Mouse (Mus musculus): ENCODE measurements at regions not wholly inside any gene's neighbourhood (a gene's known extent, or its start where the extent isn't known, plus 50 kb on each side); places are given as distances from the start of the nearest gene placed in this dataset.

DNA sequence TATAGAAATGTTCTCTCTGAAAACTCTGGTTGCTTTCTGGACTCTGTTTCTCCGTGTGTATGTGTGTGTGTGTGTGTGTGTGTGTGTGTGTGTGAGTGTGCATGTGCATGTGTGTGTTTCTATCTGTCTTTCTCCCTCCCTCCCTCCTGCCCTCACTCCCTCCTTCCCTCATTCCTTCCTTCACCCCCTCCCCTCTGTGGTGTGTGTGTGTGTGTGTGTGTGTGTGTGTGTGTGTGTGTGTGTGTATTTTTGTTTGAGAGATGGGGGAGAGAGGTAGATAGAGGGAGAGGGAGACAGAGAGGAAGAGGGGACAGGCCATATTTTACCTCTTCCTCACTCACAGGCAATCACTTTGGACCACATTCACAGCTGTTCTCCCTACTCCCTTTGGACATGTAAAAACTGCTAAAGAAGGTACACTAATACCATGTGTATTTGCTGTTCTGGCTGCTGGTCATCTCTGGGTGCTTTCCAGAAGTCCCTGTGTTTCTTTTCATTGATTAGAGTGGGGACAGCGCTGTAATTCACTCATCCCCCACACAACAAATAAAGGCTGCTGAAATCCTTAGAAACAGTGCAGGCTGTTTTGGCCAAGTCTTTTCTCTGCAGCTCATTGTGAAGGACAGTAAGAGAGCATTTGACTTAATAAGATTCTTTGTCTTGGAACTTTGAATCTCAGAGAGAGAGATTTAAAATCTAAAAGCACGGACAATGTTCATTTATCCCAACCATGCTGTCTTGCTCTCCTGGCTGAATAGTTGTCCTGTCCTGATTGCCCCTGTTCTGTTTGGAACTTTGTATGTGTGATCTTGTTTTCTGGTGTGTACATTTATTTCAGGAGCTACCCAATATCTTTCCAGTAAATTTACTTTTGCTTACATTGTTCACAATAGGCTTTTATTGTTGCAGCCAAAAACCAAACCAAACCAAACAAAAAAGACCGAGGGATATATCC is 370.9 kb downstream of the Ppargc1a start:
- no peak for TF ChIP-seq GATA4 (IDR thresholded peaks at IDR 0.05; ENCODE audit: insufficient replicate concordance, low read length)

DNA sequence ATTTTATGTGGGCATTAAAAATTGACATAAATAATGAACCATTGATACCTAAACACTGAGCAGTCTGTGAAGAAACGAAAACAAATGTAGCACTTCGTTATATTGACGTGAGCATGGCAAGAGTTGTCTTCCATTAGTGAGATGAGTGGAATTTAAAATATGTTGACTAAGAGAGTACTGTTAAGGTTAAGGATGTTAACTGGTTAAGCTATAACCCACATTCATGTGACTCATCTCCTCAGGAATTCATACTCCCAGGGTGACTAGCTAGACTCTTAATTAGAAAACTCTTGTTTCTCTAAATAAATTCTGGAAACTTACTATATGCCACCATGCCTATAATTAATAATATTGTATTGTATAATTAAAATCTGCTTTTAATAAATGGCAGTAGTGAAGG is 376.9 kb downstream of the Ppargc1a start:
- no peak for TF ChIP-seq GATA4 (IDR thresholded peaks at IDR 0.05; ENCODE audit: insufficient replicate concordance, low read length)

DNA sequence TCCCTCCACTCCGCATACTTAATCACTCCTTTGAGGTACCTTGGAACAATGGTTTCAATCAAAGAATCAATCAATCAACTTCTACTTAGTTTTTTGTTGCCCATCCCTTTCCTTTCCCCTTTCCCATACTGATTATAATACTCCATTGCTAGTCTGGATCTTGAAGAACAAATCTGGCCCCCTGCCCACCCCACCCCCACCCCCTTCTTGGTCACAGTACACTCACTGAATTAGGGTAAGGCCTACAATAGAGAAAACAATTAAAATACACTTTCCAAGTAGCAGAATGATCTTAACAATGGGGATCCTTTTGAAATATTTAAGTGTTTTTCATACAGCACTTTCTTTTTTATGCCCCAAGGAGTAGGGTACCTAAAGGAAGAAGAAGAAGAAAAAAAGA is 397.7 kb downstream of the Ppargc1a start:
- TF ChIP-seq GATA4 (IDR thresholded peaks at IDR 0.05; ENCODE audit: insufficient replicate concordance, low read length), result no peak

DNA sequence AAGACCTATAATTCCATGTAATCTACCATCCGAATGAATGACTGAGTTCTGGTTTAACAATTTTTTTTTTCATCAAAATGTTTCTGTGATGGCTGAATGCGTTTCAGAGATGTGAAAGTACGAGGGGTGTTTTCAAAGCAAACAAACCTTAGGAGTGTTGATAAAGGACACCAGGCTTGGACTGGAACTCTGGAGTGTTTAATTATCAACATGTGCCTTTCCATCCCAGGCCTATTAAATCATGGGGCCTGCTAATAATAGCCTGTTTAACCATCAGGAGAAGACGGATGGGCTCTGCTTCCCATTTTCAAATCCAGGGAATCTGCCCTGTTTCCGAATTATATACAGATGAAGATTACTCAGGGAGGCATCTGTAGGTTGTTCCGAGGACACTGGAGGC is 399.3 kb downstream of the Ppargc1a start:
- no peak for TF ChIP-seq GATA4 (IDR thresholded peaks at IDR 0.05; ENCODE audit: insufficient replicate concordance, low read length)

DNA sequence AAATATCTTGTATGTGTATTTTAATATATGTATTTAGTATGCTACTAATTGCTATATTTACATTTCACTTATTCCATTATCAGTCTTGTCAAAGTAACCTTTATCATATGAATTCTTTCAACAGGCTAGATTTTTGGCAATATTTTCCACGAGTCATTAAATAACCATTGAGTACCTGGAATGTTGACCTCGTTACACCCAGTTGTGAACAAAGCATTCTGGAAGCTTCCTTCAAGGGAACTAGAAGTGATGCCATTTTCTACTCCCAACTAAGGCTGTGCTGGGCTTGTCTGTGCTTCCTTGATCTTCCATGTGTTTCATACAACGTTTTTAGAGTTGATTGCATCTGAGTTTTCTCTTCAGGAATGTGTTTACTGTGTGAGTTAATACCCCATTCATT is 410.6 kb downstream of the Ppargc1a start:
- TF ChIP-seq GATA4 (IDR thresholded peaks at IDR 0.05; ENCODE audit: insufficient replicate concordance, low read length), result no peak

DNA sequence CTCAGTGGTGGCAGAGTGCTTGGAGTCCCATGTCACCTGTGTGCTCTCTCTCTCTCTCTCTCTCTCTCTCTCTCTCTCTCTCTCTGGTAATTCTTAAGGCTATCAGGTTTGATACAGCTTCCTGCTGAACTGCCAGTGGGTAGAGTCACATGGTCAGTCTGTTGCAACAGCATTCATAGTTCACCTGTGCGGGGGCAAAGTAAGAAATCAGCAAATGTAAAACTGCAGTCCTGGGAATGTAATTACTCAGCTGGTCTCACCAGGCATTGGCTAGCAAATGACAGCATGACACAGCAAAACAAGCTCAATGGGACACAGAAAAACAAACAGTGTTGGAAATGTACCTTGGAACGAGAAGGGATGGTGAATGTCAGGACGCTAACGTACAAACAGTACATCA is 422.7 kb downstream of the Ppargc1a start:
- TF ChIP-seq GATA4 (IDR thresholded peaks at IDR 0.05; ENCODE audit: insufficient replicate concordance, low read length), result no peak

DNA sequence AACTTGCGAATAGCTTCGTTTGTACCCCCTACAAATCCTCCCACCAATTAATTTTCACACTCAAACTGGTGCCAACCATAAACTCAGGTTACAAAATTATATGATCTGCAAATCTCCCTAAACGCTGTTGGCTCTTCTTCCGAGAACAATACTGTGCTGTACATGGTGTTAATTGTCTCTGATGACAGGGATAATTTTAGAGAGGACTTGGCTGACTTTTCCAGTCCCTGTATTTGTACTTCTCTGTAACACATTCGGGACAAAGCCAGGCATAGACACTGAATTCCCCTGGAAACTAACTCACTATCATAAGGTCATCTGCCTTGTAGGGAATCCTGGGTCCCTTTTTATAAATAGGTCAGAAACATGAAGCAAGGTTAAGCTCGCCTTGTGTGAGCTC is 442.4 kb downstream of the Ppargc1a start:
- TF ChIP-seq GATA4 (IDR thresholded peaks at IDR 0.05; ENCODE audit: insufficient replicate concordance, low read length), result no peak

DNA sequence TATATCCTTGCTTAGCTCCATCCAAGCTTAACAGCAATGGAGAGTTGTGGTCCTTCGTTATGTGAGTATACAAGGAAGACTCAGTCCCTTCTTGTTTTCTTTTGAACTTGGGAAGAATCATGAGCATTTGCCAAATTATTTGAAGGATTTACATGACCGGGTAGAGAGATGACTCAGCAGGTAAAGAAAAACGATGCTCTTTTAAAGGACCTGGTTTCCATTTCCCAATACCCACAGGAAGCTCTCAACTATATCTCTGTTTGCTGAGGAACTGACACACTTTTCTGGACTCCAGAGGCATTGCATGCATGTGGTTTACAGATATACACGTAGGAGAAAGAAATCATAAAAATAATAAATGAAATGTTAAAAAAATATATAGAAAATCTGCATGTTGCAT is 457.5 kb downstream of the Ppargc1a start:
- TF ChIP-seq GATA4 (IDR thresholded peaks at IDR 0.05; ENCODE audit: insufficient replicate concordance, low read length), result no peak

DNA sequence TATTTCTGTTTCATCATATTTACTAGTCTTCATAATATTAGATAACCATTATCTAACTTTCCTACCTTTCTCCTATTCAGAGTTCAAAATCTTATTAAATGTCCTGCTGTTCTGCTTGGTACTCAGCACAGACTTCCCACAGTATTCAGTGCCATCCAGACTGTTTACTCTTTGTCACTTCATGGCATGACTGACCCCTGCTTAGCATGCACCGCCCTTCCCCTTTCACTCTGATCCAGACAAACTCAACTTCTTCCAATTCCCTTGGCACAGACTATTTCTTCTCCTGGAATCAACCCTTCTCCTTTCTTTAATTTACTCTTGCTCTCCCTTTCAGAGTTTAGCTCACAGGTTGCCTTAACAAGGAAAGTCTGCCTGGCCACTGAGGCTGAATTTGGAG is 458.8 kb downstream of the Ppargc1a start:
- no peak for TF ChIP-seq GATA4 (IDR thresholded peaks at IDR 0.05; ENCODE audit: insufficient replicate concordance, low read length)

DNA sequence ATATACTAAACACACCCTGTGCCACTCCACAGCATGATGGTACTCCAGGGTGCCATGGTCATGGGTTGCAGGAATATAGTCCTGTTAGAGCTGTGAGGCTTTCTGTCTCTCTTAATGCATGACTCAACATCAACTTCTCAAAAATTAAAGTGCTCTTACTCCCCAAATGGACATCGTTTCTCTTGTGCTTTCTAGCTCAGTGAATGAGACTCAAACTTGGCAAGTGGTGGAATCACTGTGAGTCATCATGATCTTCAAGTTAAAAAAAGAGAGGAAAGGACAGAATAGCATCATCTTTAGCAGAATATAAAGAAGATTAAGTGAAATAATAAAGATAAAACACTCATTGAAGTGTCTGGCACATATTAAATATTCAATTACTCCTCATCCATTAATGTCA is 459.3 kb downstream of the Ppargc1a start:
- TF ChIP-seq GATA4 (IDR thresholded peaks at IDR 0.05; ENCODE audit: insufficient replicate concordance, low read length), result no peak

DNA sequence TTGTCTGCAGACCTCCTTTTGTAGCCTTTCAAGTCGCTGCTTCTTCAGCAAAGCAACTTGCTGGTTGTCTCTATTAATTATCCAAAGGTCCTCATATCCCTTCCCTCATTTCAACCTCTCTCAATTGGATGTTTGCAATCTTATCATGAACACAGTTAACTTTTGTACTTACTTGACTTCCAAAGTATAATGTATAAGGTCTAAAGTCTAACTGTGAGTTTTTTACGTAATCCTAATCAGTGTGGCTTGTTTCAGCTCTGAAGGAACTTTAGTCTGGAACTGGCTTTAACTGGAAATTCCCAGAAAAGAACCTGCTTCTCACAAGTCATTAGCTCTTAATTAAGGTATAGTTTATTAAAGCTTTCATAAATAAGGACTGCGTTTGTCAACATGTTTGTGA is 467.6 kb downstream of the Ppargc1a start:
- no peak for TF ChIP-seq GATA4 (IDR thresholded peaks at IDR 0.05; ENCODE audit: insufficient replicate concordance, low read length)

DNA sequence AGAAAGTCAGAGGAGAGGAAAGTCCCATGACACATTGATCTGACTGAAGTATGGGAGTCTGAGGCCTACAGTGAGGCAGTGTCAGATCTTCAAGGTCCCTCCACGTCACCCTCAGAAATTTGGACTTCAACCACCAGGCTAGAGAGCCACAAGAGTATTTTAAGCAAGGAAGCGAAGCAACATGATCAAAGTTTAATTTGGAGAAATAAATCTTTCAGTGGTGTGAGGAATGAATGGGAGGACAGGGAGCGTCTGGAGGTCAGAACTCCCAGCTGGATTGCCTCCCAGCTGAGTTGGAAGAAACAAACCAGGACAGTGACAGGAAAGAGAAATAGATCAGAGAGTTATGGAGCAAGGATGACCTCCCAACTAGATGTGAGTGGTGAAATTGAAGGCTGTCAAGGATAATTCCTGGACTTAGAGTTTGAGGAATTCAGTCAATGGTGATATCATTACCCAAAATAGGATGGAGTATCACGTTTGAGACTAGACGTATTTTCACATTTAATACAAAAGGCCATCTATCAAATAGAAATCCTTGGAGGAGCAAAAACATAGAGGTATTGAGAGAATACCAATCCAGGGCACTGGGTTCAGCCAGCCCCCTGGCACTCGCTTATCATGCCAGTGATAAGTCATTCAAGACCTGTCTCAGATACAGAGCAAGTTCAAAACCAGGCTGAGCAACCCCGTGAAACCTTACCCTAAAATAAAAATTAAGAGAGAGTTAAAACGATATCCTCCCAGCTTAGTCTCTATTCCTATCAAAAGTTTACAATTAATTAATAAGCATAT is 494.7 kb downstream of the Ppargc1a start:
- no peak for TF ChIP-seq GATA4 (IDR thresholded peaks at IDR 0.05; ENCODE audit: insufficient replicate concordance, low read length)

DNA sequence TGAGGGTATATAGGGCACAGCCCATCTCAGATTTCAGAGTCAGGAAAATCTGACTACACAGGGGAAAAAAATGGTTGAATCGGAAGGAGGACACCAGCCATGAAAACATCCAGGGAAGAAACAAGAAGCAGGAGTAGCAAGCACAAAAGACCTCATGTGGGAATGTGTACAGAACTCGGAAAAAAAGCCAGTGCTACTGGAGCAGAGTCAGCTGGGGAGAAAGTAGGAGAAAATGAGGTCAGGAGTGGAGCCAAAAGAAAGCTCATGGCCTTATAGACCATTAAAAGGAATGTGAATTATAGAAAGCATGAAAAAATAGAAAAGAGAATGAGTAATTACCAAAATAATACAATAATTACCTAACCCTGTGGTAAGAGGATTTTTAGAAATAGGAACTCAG is 495.4 kb downstream of the Ppargc1a start:
- no peak for TF ChIP-seq GATA4 (IDR thresholded peaks at IDR 0.05; ENCODE audit: insufficient replicate concordance, low read length)

DNA sequence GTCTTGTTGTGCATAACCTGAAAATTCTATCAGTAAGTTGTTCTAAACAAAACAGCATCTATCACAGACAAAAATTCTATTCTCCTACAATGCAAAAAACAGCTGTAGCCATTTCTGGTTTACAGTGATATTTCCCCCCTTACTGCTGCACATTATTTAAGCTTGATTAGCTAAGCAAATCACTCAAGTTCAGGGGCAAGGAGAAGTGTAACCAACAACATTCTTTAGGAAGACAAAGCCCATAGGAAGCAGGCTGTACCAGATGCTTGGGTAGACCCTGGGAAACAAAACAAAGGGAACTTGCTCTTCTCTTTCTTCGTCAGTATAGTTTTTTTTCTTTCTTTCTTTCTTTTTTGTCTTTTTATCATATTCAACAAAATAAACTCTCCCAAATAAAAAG is 497.9 kb downstream of the Ppargc1a start:
- TF ChIP-seq GATA4 (IDR thresholded peaks at IDR 0.05; ENCODE audit: insufficient replicate concordance, low read length), result no peak

DNA sequence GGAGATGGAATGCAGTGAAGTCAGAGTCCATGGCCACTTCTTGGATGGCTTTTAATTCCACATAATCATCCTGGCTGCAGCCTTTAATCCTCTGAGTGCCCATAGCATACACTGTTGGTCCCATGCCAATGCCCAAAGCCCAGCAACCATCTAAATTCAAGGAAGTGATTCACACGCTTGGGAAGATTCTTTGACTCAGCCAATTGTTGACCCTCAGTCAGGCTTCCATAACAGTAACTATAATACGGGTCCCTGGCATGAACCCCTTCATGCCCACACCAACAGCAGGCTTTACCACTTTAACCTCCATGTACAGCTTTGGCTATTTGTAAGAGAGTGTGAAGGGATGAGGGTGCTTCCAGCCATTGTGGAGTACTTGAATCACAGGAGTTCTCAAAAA is 521.7 kb downstream of the Ppargc1a start:
- no peak for TF ChIP-seq GATA4 (IDR thresholded peaks at IDR 0.05; ENCODE audit: insufficient replicate concordance, low read length)

DNA sequence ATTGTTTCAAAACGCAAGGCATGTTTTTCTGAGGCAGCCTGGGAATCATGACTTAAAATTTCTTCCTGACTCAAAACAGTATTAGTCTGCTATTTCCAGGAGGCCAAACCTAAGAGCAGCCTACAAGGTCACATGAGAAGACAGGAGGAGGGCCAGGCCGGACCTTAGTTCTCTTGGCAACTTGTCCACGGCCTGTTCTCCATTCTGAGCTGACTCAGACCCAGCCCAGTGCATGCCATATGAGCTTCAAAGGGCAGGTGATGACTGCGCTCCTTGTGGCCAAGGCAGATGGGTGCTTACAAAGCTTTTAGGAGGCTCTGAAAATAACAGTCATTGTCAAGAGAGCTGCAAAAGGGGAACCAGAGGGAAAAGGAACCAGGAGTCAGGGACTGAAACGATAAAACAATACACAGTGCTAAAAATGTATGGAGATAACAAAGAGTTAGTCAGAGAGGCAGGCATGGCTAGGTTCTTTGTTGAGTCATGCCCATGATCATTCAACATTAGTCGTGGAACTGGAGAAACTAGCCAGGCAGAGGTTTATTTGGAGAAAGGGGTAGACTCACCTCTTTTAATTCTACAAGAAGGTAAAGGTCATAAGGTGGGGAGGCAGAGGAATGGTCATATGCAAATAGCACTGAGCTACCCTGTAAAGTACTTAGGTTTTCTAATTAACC is 525.8 kb downstream of the Ppargc1a start:
- TF ChIP-seq GATA4 (IDR thresholded peaks at IDR 0.05; ENCODE audit: insufficient replicate concordance, low read length), result no peak

All from liver, adult (tissue).